Mouse (Mus musculus) hindbrain, embryonic 14.5 days (tissue): ENCODE results near the gene Ttpal. TPM values are rescaled to one million over a fixed set of nuclear protein-coding genes. Genes with fewer than 3 reads are reported as not detected.

ENCODE experiments used
- ATAC-seq: fragments of 200-750 bp; cut with Nextera tagmentation; 2 replicates; pipeline ENCODE4 v1.8.0; 2017; ENCODE audit warnings: moderate number of reproducible peaks, mild to moderate bottlenecking, moderate TSS enrichment, moderate library complexity; ENCODE audit not compliant: low FRiP score
- DNase-seq: peaks from one replicate; pipeline ENCODE4 v3.0.0-alpha.2; 2015; ENCODE audit warnings: low spot score
- H3K27ac ChIP-seq: fragments of 300-500 bp; sonication (generic); 2 replicates; pipeline ENCODE4 v1.5.1; 2014; ENCODE audit warnings: mild to moderate bottlenecking, moderate library complexity
- H3K27me3 ChIP-seq: fragments of 300-500 bp; sonication (generic); 2 replicates; pipeline ENCODE4 v1.6.1; 2014; ENCODE audit warnings: mild to moderate bottlenecking, low read length, mixed read lengths; ENCODE audit not compliant: control insufficient read depth, insufficient read depth
- H3K36me3 ChIP-seq: fragments of 300-500 bp; sonication (generic); replicated peaks from 2 replicates; pipeline ENCODE4 v1.6.1; 2014; ENCODE audit not compliant: control insufficient read depth, insufficient read depth
- H3K4me1 ChIP-seq: fragments of 300-500 bp; sonication (generic); replicated peaks from 2 replicates; pipeline ENCODE4 v1.6.1; 2014; ENCODE audit warnings: antibody characterized with exemption, low read length, mixed read lengths; ENCODE audit not compliant: control insufficient read depth, insufficient read depth
- H3K4me2 ChIP-seq: fragments of 300-500 bp; sonication (generic); replicated peaks from 2 replicates; pipeline ENCODE4 v1.6.1; 2014; ENCODE audit warnings: mild to moderate bottlenecking, moderate library complexity
- H3K4me3 ChIP-seq: fragments of 300-500 bp; sonication (generic); replicated peaks from 2 replicates; pipeline ENCODE4 v1.5.1; 2014; ENCODE audit warnings: mild to moderate bottlenecking, low read length
- H3K9ac ChIP-seq: fragments of 300-500 bp; sonication (generic); 2 replicates; pipeline ENCODE4 v1.6.1; 2014
- H3K9me3 ChIP-seq: fragments of 300-500 bp; sonication (generic); 2 replicates; pipeline ENCODE4 v1.6.1; 2016; ENCODE audit warnings: low read length; ENCODE audit not compliant: control insufficient read depth
- WGBS: fragments of 180-500 bp; shearing (Covaris S2); extraction: QIAGEN DNeasy Blood & Tissue Kit; methylation state at CpG from one replicate; pipeline ENCODE4 v1.1.7; 2014; 5-methylcytosine and 5-hydroxymethylcytosine counted together
- polyA plus RNA-seq: library from polyadenylated mRNA; unstranded; fragments of >200 nt; fragmentation: Nextera tagmentation; extraction: Ambion mirVana; gene quantifications from 2 replicates; pipeline ENCODE4 v1.2.1, GENCODE M21; 2014

The Ttpal gene
- polyA plus RNA-seq: 51.6 and 53.5 TPM in 2 replicates

DNA sequence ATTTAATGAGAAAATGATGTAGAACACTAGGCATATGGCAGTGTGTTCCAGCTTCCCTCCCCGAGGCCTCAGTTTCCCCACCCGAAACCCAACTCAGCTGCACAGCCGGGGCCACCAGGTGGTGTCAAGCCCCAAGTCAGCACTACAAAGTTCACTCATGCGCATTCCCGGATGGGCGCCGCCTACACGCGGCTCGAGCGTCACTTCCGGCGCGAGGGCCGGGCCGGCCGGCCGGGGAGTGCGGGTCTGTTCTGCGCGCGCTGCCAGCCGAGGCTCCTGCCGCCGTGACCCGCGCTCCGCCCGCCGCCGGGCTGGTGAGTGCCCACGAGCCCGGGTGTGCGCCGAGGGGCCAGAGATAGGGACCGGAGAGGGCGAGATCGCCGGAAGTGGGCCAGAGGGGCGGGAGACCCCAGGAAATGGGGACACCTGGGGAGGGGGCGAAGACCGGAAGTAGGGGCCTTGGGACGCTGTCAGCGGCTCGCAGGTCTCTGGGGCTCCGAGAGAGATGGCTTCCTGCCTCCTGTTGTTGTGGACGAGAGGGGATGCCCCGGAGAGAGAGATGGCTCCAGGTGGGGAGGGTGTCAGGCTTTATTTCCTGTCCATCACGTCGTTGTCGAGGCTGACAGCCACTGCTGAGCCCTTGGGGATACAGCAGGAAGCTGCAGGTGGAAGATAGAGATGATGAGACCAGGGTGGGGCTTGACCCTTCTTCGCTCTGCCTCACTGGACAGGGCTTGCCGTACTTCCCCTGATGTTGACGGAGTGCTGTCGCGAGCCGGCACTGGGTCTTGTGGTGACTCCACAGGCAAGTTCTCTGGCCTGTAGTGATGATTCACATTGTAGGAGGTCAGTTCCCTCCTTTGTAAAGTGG is at the start of gene Ttpal:
Ttpal (plus strand) TSS at position 214 of the 871 bp plus-strand sequence.
- DNase-seq: peak; percentile 92
- Histone ChIP-seq H3K4me3 (peak within 1 kb of the TSS; percentile 73), H3K27ac (peak within 1 kb of the TSS; percentile 91)

DNA sequence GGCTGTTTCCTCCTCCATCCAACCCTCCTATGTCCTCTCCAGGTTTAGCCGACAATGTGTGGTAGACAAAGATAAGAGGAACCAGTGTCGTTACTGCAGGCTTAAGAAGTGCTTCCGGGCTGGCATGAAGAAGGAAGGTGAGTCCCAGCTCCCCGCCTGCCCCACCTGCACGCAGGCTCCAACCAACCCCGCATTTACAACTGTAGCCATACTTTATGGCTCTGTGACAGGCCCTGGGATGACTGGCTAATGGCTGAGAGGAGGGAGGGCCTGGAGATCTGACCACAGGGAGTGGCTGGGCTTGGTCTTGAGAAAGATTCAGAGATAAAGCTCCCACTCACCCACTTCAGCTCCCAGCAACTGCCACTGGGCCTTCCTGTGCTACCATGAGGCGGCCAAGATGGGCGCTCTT is 49.6 kb upstream of the Ttpal start:
- no peak for ATAC-seq
- Histone ChIP-seq H3K4me3 (no peak overlapping the region), H3K4me1 (no peaks in the 10 kb centered on the region), H3K36me3 (no peaks in the 10 kb centered on the region), H3K9ac (no peak overlapping the region), H3K9me3 (no peaks in the 10 kb centered on the region), H3K27me3 (no peaks in the 10 kb centered on the region), H3K4me2 (no peak overlapping the region), H3K27ac (no peak overlapping the region)
- no peak for DNase-seq
- WGBS: 84% methylated on average over 8 of the region's 8 CpGs

More for the DNA sequence above, at the start of gene Ttpal:
- peak; percentile 96 for ATAC-seq
- H3K4me1 ChIP-seq: peaks cover 12% of the 10 kb centered on the region
- peak within 1 kb of the TSS; percentile 82 for H3K4me2 ChIP-seq
- H3K9me3 ChIP-seq: no peaks in the 10 kb centered on the region
- H3K9ac ChIP-seq: peak within 1 kb of the TSS; percentile 93
- 2% methylated on average over 55 of the region's 57 CpGs for WGBS
- peaks cover 3% of the 10 kb centered on the region; the same call in 1 of the 2 replicates for H3K36me3 ChIP-seq
- H3K27me3 ChIP-seq: no peaks in the 10 kb centered on the region

DNA sequence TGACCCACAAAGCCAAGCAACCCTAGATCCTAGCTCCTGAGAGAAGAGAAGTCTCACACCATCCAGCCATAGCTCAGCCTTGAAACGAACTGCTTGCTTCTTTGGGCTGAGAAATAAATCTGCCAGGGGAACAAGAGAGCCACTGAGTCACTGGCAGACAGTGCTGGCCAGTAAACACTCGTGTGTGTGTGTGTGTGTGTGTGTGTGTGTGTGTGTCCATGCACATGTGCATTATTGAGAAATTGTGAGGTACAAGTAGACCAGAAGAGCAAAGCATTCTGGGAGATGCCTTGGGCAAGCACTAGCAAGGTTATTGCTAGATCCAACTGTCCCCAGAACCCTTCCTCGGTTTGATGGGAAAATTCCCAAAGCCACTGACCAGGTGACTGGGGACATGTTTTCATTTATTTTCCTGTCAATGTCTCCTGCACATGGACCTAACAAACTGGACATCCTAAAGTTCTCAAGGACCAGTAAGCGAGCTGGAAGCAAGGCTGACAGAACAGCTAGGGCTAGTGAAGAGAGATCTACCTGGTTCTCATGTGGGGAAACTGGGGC is 47.6 kb upstream of the Ttpal start:
- H3K4me2 ChIP-seq: no peak overlapping the region
- H3K4me3 ChIP-seq: no peak overlapping the region
- H3K36me3 ChIP-seq: no peaks in the 10 kb centered on the region
- no peaks in the 10 kb centered on the region for H3K4me1 ChIP-seq
- ATAC-seq (no peak), DNase-seq (no peak)
- no peaks in the 10 kb centered on the region for H3K9me3 ChIP-seq
- no peaks in the 10 kb centered on the region for H3K27me3 ChIP-seq
- 83% methylated on average over 4 of the region's 4 CpGs for WGBS
- H3K27ac ChIP-seq: no peak overlapping the region
- no peak overlapping the region for H3K9ac ChIP-seq

DNA sequence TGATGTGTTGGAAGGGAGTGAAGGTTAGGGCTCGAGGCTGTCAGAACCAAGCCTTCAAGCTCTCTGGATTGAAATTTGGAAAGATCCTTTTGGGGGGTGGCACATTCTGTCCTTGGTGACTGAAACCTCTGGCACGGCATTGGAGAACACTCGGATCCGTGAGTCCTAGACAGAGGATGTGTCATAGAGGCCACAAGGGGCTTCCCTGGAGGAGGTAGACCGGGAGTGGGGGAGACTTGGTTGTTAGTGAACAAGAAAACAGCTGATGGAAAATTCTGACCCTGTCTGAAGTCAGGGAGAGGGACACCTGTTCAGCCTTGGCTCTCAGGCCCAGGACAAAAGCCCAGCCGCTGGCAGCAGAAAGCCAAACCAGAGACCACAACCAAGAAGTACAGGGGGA is 47.1 kb upstream of the Ttpal start:
- 81% methylated on average over 6 of the region's 6 CpGs for WGBS
- ATAC-seq: no peak
- no peaks in the 10 kb centered on the region for H3K27me3 ChIP-seq
- H3K27ac ChIP-seq: no peak overlapping the region
- no peak overlapping the region for H3K4me3 ChIP-seq
- H3K4me2 ChIP-seq: no peak overlapping the region
- DNase-seq: no peak
- no peaks in the 10 kb centered on the region for H3K4me1 ChIP-seq
- no peaks in the 10 kb centered on the region for H3K9me3 ChIP-seq
- no peaks in the 10 kb centered on the region for H3K36me3 ChIP-seq
- H3K9ac ChIP-seq: no peak overlapping the region

DNA sequence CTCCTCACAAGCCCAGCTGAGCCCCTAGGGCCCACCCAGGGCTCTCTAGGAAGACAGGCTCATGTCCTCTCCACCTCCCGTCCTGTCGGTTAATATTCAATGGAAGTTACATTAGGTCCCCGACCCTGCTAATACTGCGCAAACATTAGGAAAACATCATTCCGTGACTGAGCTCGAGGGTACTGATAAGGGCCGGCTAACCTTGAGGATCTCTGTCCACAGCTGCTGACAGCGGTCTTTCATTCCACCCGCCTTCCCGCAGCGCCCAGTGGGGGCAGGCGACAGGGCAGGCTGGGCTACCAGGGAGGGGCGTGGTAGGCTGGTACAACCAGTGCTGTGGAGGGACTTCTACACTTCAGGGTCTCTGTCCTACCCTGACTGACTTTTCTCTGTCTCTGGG is 46.7 kb upstream of the Ttpal start:
- Histone ChIP-seq H3K36me3 (no peaks in the 10 kb centered on the region), H3K27ac (no peak overlapping the region), H3K9ac (no peak overlapping the region), H3K4me1 (no peaks in the 10 kb centered on the region), H3K4me3 (no peak overlapping the region), H3K27me3 (no peaks in the 10 kb centered on the region), H3K9me3 (no peaks in the 10 kb centered on the region), H3K4me2 (no peak overlapping the region)
- ATAC-seq (no peak), DNase-seq (no peak)
- WGBS: 79% methylated on average over 13 of the region's 13 CpGs

DNA sequence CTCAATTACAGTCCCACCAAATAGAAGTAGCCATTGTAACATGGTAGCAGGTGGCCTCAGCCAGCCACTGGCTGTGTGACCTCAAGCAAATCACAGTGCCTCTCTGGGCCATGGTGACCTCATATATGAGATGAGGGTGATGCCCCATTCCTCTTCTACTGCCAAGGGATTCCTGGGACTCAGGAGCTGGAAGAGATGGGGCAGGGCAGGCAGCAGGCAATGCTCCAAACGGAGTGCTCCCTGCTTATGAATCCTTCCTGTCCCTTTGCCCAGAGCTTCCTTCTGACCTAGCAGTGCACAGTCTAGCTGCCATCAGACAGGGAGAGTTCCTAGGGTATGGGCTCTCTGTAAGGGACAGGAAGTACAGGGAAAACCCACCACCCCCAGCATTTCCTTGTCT is 43.6 kb upstream of the Ttpal start:
- no peaks in the 10 kb centered on the region for H3K36me3 ChIP-seq
- H3K27ac ChIP-seq: no peak overlapping the region
- ATAC-seq: no peak
- no peak overlapping the region for H3K4me3 ChIP-seq
- H3K4me1 ChIP-seq: no peaks in the 10 kb centered on the region
- no peaks in the 10 kb centered on the region for H3K27me3 ChIP-seq
- H3K9me3 ChIP-seq: no peaks in the 10 kb centered on the region
- H3K4me2 ChIP-seq: no peak overlapping the region
- H3K9ac ChIP-seq: no peak overlapping the region
- DNase-seq: no peak
- 87% methylated on average over 1 of the region's 1 CpGs for WGBS

DNA sequence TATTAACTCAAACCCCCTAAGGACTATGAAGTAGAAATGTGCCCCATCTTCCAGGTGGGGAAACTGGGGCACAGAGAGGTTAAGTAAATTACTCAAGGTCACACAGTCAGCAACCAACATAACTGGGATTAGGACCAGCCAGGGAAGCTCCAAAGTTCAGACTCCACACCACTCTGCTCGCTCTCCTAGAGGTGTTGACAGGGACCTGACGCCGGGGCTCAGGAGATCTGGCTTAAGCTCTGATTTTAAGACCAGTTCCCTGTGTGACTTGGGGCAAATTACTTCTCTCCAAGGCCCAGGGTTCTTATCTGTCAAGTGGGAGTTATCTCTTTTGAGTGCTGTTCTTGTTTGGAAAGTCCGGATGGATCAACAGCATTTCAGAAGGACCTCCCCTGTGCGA is 42.9 kb upstream of the Ttpal start:
- H3K9me3 ChIP-seq: no peaks in the 10 kb centered on the region
- H3K9ac ChIP-seq: no peak overlapping the region
- no peak overlapping the region for H3K27ac ChIP-seq
- H3K36me3 ChIP-seq: no peaks in the 10 kb centered on the region
- ATAC-seq (no peak), DNase-seq (no peak)
- no peak overlapping the region for H3K4me3 ChIP-seq
- no peaks in the 10 kb centered on the region for H3K4me1 ChIP-seq
- H3K27me3 ChIP-seq: no peaks in the 10 kb centered on the region
- WGBS: 90% methylated on average over 5 of the region's 5 CpGs
- H3K4me2 ChIP-seq: no peak overlapping the region

DNA sequence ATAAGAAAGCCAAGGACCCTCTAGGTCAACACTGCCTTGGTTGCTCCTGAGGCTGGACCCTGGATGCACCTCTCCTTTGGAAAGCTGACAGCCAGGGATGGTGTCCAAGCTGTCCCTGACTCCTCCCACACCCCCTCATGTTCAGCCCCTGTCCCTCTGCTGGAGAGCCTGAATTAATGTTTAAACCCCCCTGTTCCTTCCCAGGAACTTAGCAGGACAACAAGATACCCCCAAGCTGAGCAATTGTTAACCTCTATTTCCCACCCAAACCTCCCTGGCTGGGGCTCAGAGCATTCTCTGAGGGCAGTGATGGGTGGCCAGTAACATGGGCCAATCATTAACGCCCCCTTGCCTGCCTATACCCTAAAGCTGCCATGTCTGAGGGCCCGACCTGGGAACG is 41.9 kb upstream of the Ttpal start:
- WGBS: 66% methylated on average over 3 of the region's 3 CpGs

DNA sequence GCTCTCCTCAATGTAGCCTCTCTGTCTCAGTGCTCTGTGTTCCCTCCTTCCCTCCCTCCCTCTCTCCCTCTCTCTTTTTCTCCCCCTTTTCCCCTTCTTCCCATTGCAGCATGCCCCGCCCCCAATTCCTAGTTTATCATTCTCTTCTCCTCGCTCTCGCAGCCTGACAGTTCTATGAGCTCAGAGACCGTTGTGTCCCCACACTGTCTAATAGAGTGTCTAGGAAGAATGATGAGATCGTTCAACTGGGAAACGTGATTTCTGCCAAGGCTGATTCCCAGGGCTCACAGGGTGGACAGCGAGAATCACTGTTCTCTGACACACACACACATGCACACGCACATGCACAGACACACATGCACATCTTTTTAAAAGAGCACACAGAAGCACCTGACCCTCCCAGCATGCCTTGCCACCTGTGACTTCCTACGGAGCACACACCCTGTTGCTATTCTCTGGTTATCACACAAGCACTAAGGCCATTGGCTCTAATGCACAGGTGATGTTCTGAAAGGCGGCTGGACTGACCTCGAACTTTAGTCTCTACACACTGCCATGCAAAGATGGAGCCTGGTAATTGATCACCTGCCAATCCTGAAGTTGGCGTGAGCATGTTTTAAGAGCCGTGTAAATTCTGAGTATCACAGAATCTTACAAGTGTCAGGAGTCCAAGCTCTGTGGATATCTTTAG is 40.7 kb upstream of the Ttpal start:
- no peaks in the 10 kb centered on the region for H3K27me3 ChIP-seq
- H3K9me3 ChIP-seq: no peaks in the 10 kb centered on the region
- WGBS: 52% methylated on average over 13 of the region's 13 CpGs
- H3K4me3 ChIP-seq: no peak overlapping the region
- peak; percentile 42 for DNase-seq
- no peak overlapping the region for H3K9ac ChIP-seq
- H3K4me1 ChIP-seq: no peaks in the 10 kb centered on the region
- no peak overlapping the region for H3K4me2 ChIP-seq
- H3K27ac ChIP-seq: peak overlapping the region; percentile 38
- H3K36me3 ChIP-seq: no peaks in the 10 kb centered on the region
- ATAC-seq: peak; percentile 62

More for the DNA sequence above, 41.9 kb upstream of the Ttpal start:
- DNase-seq (no peak), ATAC-seq (no peak)
- H3K27me3 ChIP-seq: no peaks in the 10 kb centered on the region
- H3K9ac ChIP-seq: no peak overlapping the region
- H3K4me1 ChIP-seq: no peaks in the 10 kb centered on the region
- no peaks in the 10 kb centered on the region for H3K9me3 ChIP-seq
- H3K27ac ChIP-seq: no peak overlapping the region
- H3K4me2 ChIP-seq: no peak overlapping the region
- no peak overlapping the region for H3K4me3 ChIP-seq
- no peaks in the 10 kb centered on the region for H3K36me3 ChIP-seq
